12 mouse cellular contexts compared by ENCODE assay signal in genomic region chr15:79096556-79096955, GRCm38 (mm10). TPM values are rescaled to one million over a fixed set of nuclear protein-coding genes. Genes with fewer than 3 reads are reported as not detected.
DNase-seq lines count a peak whose midpoint lies in the region; TF ChIP-seq lines count a peak whose summit lies in the region.
"Had no signal": no experiment of that assay in that cellular context is flagged by ENCODE, and none has a peak within 500 bp of the region (broad histone marks: within the 10 kb centered on the region; RNA-seq: fewer than 3 reads in every experiment).

No protein-coding gene starts in this region.

- TF ChIP-seq POLR2A in heart, adult 2 months (IDR thresholded peaks at IDR 0.05; ENCODE audit: insufficient read depth, low read depth, low read length): no peak

- H3K4me3 ChIP-seq in heart, adult 2 months: no peak overlapping the region
- H3K4me3 ChIP-seq: liver, embryonic 13.5 days had no signal

- no peak for TF ChIP-seq EP300 in heart, adult 2 months (IDR thresholded peaks at IDR 0.05; ENCODE audit: insufficient read depth, low read depth, low read length)

- intact Hi-C loops in heart, adult 2 months (cut with DNase I): no loop called here
- intact Hi-C loops in heart, postnatal 14 days (cut with DNase I): no loop called here

- H3K27me3 ChIP-seq in heart, adult 2 months (ENCODE audit: control insufficient read depth, insufficient read depth, low read length): no peaks in the 10 kb centered on the region
- H3K27me3 ChIP-seq: liver, embryonic 13.5 days had no signal

- H3K27ac ChIP-seq in heart, adult 2 months: peak overlapping the region; percentile 77

- H3K9ac ChIP-seq in heart, adult 2 months (ENCODE audit: low read depth, low read length): no peak overlapping the region

- H3K36me3 ChIP-seq in heart, adult 2 months (ENCODE audit: control insufficient read depth, insufficient read depth, low read length): peaks cover 4% of the 10 kb centered on the region; the same call in 1 of the 2 replicates

- DNase-seq in heart, adult 2 months: no peak
- DNase-seq in heart, adult 9 months (ENCODE audit: low spot score in 2 of 2): no peak
- peak; percentile 42 to 76 for DNase-seq in adrenal gland, postnatal 36 days
- peak; percentile 26 to 29 for DNase-seq in heart, postnatal 14 days
- DNase-seq in kidney, postnatal 36 days: peak; percentile 76 to 78
- no peak for DNase-seq in embryo, embryonic 11 days
- no peak for DNase-seq in c-Kit-positive CD71-positive TER-119-positive erythroid progenitor cells, embryonic 14.5 days (ENCODE audit: low spot score)
- no peak for DNase-seq in urinary bladder, adult 2 months (ENCODE audit: low spot score)
- DNase-seq: cerebellum, adult 9-11 months; liver, embryonic 13.5 days; thymus, adult 18-20 months had no signal

- H3K4me1 ChIP-seq in heart, adult 2 months (ENCODE audit: control insufficient read depth, insufficient read depth, low read length): peaks cover 31% of the 10 kb centered on the region

- WGBS in heart, adult 2 months: 26% methylated on average over 3 of the region's 3 CpGs

- H3K79me2 ChIP-seq in heart, adult 2 months (replicated peaks; ENCODE audit: control insufficient read depth, insufficient read depth, low read length): no peaks in the 10 kb centered on the region

- no peak for TF ChIP-seq CTCF in heart, adult 2 months (IDR thresholded peaks at IDR 0.05)

RNA-seq across cellular contexts. Expression of gene Micall1, which starts 12.1 kb away (rescaled TPM):
- 10 to 100 TPM; 43.0 to 45.7 TPM for total RNA-seq in heart, adult 2 months (2021)
- polyA plus RNA-seq in heart, adult 2 months (2012; rRNA removed): 39.3 and 58.7 TPM in 2 replicates
- 10 to 100 TPM; 41.3 to 51.4 TPM for total RNA-seq in adrenal gland, postnatal 36 days (2021)
- 10 to 100 TPM; 61.2 to 64.9 TPM for total RNA-seq in heart, postnatal 14 days (2021)
- polyA plus RNA-seq in urinary bladder, adult 2 months (2012; rRNA removed): 63.5 and 79.4 TPM in 2 replicates

RNA-seq across cellular contexts. Expression of gene Eif3l, which starts 21.6 kb away (rescaled TPM):
- total RNA-seq in heart, adult 2 months (2021): 10 to 100 TPM; 63.9 to 69.2 TPM
- polyA plus RNA-seq in heart, adult 2 months (2012; rRNA removed): 90.3 and 116 TPM in 2 replicates
- 100 to 1,000 TPM; 140 to 156 TPM for total RNA-seq in adrenal gland, postnatal 36 days (2021)
- 10 to 100 TPM; 73.8 to 81.1 TPM for total RNA-seq in heart, postnatal 14 days (2021)
- 125 and 145 TPM in 2 replicates for polyA plus RNA-seq in urinary bladder, adult 2 months (2012; rRNA removed)

RNA-seq across cellular contexts. Expression of gene Ankrd54, which starts 33.9 kb away (rescaled TPM):
- total RNA-seq in heart, adult 2 months (2021): 1 to 10 TPM; 5.5 to 8.5 TPM
- polyA plus RNA-seq in heart, adult 2 months (2012; rRNA removed): 12.2 and 14.2 TPM in 2 replicates
- 10 to 100 TPM; 18.9 to 27.0 TPM for total RNA-seq in adrenal gland, postnatal 36 days (2021)
- total RNA-seq in heart, postnatal 14 days (2021): 1 to 10 TPM; 8.7 to 9.4 TPM
- 24.5 and 26.0 TPM in 2 replicates for polyA plus RNA-seq in urinary bladder, adult 2 months (2012; rRNA removed)

RNA-seq across cellular contexts. Expression of gene Polr2f, which starts 44.3 kb away (rescaled TPM):
- total RNA-seq in heart, adult 2 months (2021): 100 to 1,000 TPM; 126 to 145 TPM
- 48.6 and 50.9 TPM in 2 replicates for polyA plus RNA-seq in heart, adult 2 months (2012; rRNA removed)
- total RNA-seq in adrenal gland, postnatal 36 days (2021): 100 to 1,000 TPM; 137 to 143 TPM
- total RNA-seq in heart, postnatal 14 days (2021): 100 to 1,000 TPM; 111 to 116 TPM
- 145 and 194 TPM in 2 replicates for polyA plus RNA-seq in urinary bladder, adult 2 months (2012; rRNA removed)

RNA-seq across cellular contexts. Expression of gene 1700088E04Rik, which starts 44.5 kb away (rescaled TPM):
- 1 to 10 TPM; 1.8 to 2.6 TPM for total RNA-seq in heart, adult 2 months (2021)
- polyA plus RNA-seq in heart, adult 2 months (2012; rRNA removed): 2.8 and 3.8 TPM in 2 replicates
- total RNA-seq in adrenal gland, postnatal 36 days (2021): 1 to 10 TPM; 5.5 to 7.3 TPM
- 1 to 10 TPM; 1.3 to 2.7 TPM for total RNA-seq in heart, postnatal 14 days (2021)
- 3.7 and 4.0 TPM in 2 replicates for polyA plus RNA-seq in urinary bladder, adult 2 months (2012; rRNA removed)
- total RNA-seq: monocyte, adult 5-6 weeks had no signal

Comparison
In these comparisons a context has a peak if more than half of its experiments do, and no peak if none do; other contexts are left out.
1. DNase-seq: peak in adrenal gland, postnatal 36 days (2 of 2), heart, postnatal 14 days (2 of 2) and kidney, postnatal 36 days (2 of 2); none in heart, adult 2 months (0 of 2), heart, adult 9 months (0 of 2), embryo, embryonic 11 days (single experiment), c-Kit-positive CD71-positive TER-119-positive erythroid progenitor cells, embryonic 14.5 days (single experiment) and urinary bladder, adult 2 months (single experiment).